Mouse (Mus musculus) layer of hippocampus, postnatal 36 days (tissue): Measurements from ENCODE around the gene Slc39a11. TPM values are rescaled to one million over a fixed set of nuclear protein-coding genes. Genes with fewer than 3 reads are reported as not detected.
"Not testable (repeated sequence)": the region's sequence is repeated elsewhere in the genome, so short reads cannot be mapped to it uniquely, and the experiment has no call there.

Experiments used
- DNase-seq, 2 experiments: peaks; one replicate each; pipeline ENCODE4 v3.0.0; 2022
- total RNA-seq, 2 experiments: library from RNA; stranded (reverse); gene quantifications; 2 replicates each; pipeline ENCODE4 v1.2.3; 2021

The Slc39a11 gene
- total RNA-seq, 2 experiments from 2014 or later, result 19.8 to 20.8 TPM

GRCm38 (mm10) chr11:113667122-113667521 is 17.2 kb upstream of the Slc39a11 start:
- DNase-seq, result no peak

- DNase-seq, result no peak
Observed at GRCm38 (mm10) chr11:113666648-113667047, 16.8 kb upstream of the Slc39a11 start.

- no peak for DNase-seq
Observed at GRCm38 (mm10) chr11:113666205-113666604, 16.3 kb upstream of the Slc39a11 start.

GRCm38 (mm10) chr11:113664279-113664678 is 14.4 kb upstream of the Slc39a11 start:
- DNase-seq, result no peak

GRCm38 (mm10) chr11:113661835-113662351 is 12.0 kb upstream of the Slc39a11 start:
- DNase-seq, result no peak

- DNase-seq, result no peak
Observed at GRCm38 (mm10) chr11:113660940-113661339, 11.1 kb upstream of the Slc39a11 start.

- not testable (repeated sequence) for DNase-seq
Observed at GRCm38 (mm10) chr11:113660213-113660612, 10.3 kb upstream of the Slc39a11 start.

GRCm38 (mm10) chr11:113658763-113659162 is 8.9 kb upstream of the Slc39a11 start:
- DNase-seq, result no peak

GRCm38 (mm10) chr11:113658319-113658718 is 8.4 kb upstream of the Slc39a11 start:
- DNase-seq, result no peak

GRCm38 (mm10) chr11:113657221-113657620 is 7.3 kb upstream of the Slc39a11 start:
- DNase-seq, result no peak

- DNase-seq, result no peak
Observed at GRCm38 (mm10) chr11:113656511-113656932, 6.6 kb upstream of the Slc39a11 start.

- no peak for DNase-seq
Observed at GRCm38 (mm10) chr11:113654561-113655270, 4.8 kb upstream of the Slc39a11 start.

- no peak for DNase-seq
Observed at GRCm38 (mm10) chr11:113654105-113654504, 4.2 kb upstream of the Slc39a11 start.

- no peak for DNase-seq
Observed at GRCm38 (mm10) chr11:113652516-113652915, 2.6 kb upstream of the Slc39a11 start.

GRCm38 (mm10) chr11:113651907-113652273 is 2.0 kb upstream of the Slc39a11 start:
- DNase-seq, result no peak

GRCm38 (mm10) chr11:113651206-113651906 is 1.5 kb upstream of the Slc39a11 start:
- DNase-seq, result no peak

GRCm38 (mm10) chr11:113648690-113649352 is 1.1 kb downstream of the Slc39a11 start, which contains the start of gene Cog1:
Gene Cog1 (plus strand): TSS chr11:113649169.
- DNase-seq, result no peak

- peak; percentile 82 to 84 for DNase-seq
Observed at GRCm38 (mm10) chr11:113648152-113648551, 1.7 kb downstream of the Slc39a11 start.

GRCm38 (mm10) chr11:113645181-113645580 is 4.7 kb downstream of the Slc39a11 start:
- no peak for DNase-seq

GRCm38 (mm10) chr11:113638680-113639079 is 11.2 kb downstream of the Slc39a11 start:
- no peak for DNase-seq

- no peak for DNase-seq
Observed at GRCm38 (mm10) chr11:113634699-113635121, 15.2 kb downstream of the Slc39a11 start.

- no peak for DNase-seq
Observed at GRCm38 (mm10) chr11:113633398-113633797, 16.5 kb downstream of the Slc39a11 start.

- no peak for DNase-seq
Observed at GRCm38 (mm10) chr11:113632303-113632702, 17.6 kb downstream of the Slc39a11 start.
